Comparison of ENCODE assay signal across 16 mouse cellular contexts in genomic region chr9:32520821-32521220, GRCm38 (mm10). TPM values are rescaled to one million over a fixed set of nuclear protein-coding genes. Genes with fewer than 3 reads are reported as not detected.
DNase-seq lines count a peak whose midpoint lies in the region; ATAC-seq lines count a peak whose summit lies in the region.
"Had no signal": no experiment of that assay in that cellular context is flagged by ENCODE, and none has a peak within 500 bp of the region (broad histone marks: within the 10 kb centered on the region; RNA-seq: fewer than 3 reads in every experiment).

No protein-coding gene starts in this region.

- ATAC-seq in CD4-positive, CD25-positive, alpha-beta regulatory T cell, adult 4 months: no peak
- ATAC-seq in kidney, embryonic 15.5 days (replicated peaks; ENCODE audit: low FRiP score): no peak
- 0 out of 2 replicates have a peak, but pooled peaks have one; percentile 7 for ATAC-seq in common myeloid progenitor, adult 5-6 weeks (replicated peaks; ENCODE audit: low read depth, poor library complexity, severe bottlenecking)
- peak; percentile 28 for ATAC-seq in megakaryocyte, adult 5-6 weeks (ENCODE audit: poor library complexity, severe bottlenecking)
- ATAC-seq: inflammation-experienced regulatory T-cells, adult 6 months had no signal

- H3K4me1 ChIP-seq in kidney, embryonic 15.5 days: peaks cover 19% of the 10 kb centered on the region

- no peaks in the 10 kb centered on the region for H3K36me3 ChIP-seq in kidney, embryonic 15.5 days
- H3K36me3 ChIP-seq: embryonic facial prominence, embryonic 13.5 days; liver, embryonic 15.5 days had no signal

- no peak overlapping the region for H3K4me2 ChIP-seq in kidney, embryonic 15.5 days
- H3K4me2 ChIP-seq: embryonic facial prominence, embryonic 13.5 days; liver, embryonic 15.5 days had no signal

- peak; percentile 44 for DNase-seq in CD4-positive, CD25-positive, alpha-beta regulatory T cell, adult 2 months (ENCODE audit: low read depth, low spot score)
- DNase-seq in kidney, postnatal 25 days: no peak
- no peak for DNase-seq in cerebellum, postnatal 25 days
- no peak for DNase-seq in cerebellum, adult 11 months
- DNase-seq: adrenal gland, postnatal 10 days; cerebellum, postnatal 36 days; layer of hippocampus, adult 9-11 months; lung, postnatal 4 days; right cerebral cortex, adult 18-20 months had no signal

- no peaks in the 10 kb centered on the region for H3K9me3 ChIP-seq in kidney, embryonic 15.5 days (replicated peaks)
- H3K9me3 ChIP-seq: embryonic facial prominence, embryonic 13.5 days; liver, embryonic 15.5 days had no signal

- 0 out of 2 replicates have a peak overlapping the region, but pooled peaks have one; percentile 57 for H3K27ac ChIP-seq in kidney, embryonic 15.5 days

- no peaks in the 10 kb centered on the region for H3K27me3 ChIP-seq in kidney, embryonic 15.5 days
- H3K27me3 ChIP-seq: embryonic facial prominence, embryonic 13.5 days; liver, embryonic 15.5 days had no signal

- no peak overlapping the region for H3K4me3 ChIP-seq in kidney, embryonic 15.5 days (replicated peaks)
- H3K4me3 ChIP-seq: embryonic facial prominence, embryonic 13.5 days; liver, embryonic 15.5 days had no signal

- WGBS in kidney, embryonic 15.5 days: 69% methylated on average over 6 of the region's 6 CpGs

- H3K9ac ChIP-seq in kidney, embryonic 15.5 days: no peak overlapping the region
- H3K9ac ChIP-seq: embryonic facial prominence, embryonic 13.5 days; liver, embryonic 15.5 days had no signal

RNA-seq across cellular contexts. Expression of gene Fli1, which starts 21.8 kb away (rescaled TPM):
- polyA plus RNA-seq in CD4-positive, CD25-positive, alpha-beta regulatory T cell, adult 4 months (2017; shearing (Covaris generic)): 100 to 1,000 TPM; 105 to 118 TPM
- polyA plus RNA-seq in kidney, embryonic 15.5 days (2015; fragmentation: Nextera tagmentation; extraction: Ambion mirVana): 28.3 and 31.0 TPM in 2 replicates
- 88.2 and 91.2 TPM in 2 replicates for total RNA-seq in common myeloid progenitor, adult 5-6 weeks (2017)
- 89.0 and 92.7 TPM in 2 replicates for total RNA-seq in megakaryocyte, adult 5-6 weeks (2015)
- 95.8 and 106 TPM in 2 replicates for total RNA-seq in megakaryocyte, adult 5-6 weeks (2017)

Comparison
In these comparisons a context has a peak if more than half of its experiments do, and no peak if none do; other contexts are left out.
1. ATAC-seq: peak in common myeloid progenitor, adult 5-6 weeks (single experiment) and megakaryocyte, adult 5-6 weeks (single experiment); none in CD4-positive, CD25-positive, alpha-beta regulatory T cell, adult 4 months (single experiment) and kidney, embryonic 15.5 days (single experiment).